Mouse (Mus musculus) intestine, embryonic 15.5 days (tissue): ENCODE results near the gene Alg14. TPM values are rescaled to one million over a fixed set of nuclear protein-coding genes. Genes with fewer than 3 reads are reported as not detected.

Experiments
- ATAC-seq: fragments of 200-750 bp; cut with Nextera tagmentation; 2 replicates; pipeline ENCODE4 v1.8.0; 2017; ENCODE audit warnings: moderate TSS enrichment, moderate library complexity
- H3K27ac ChIP-seq: fragments of 300-500 bp; sonication (generic); 2 replicates; pipeline ENCODE4 v1.5.1; 2015; ENCODE audit warnings: mild to moderate bottlenecking, inconsistent platforms
- H3K27me3 ChIP-seq: fragments of 300-500 bp; sonication (generic); replicated peaks from 2 replicates; pipeline ENCODE4 v1.6.1; 2015; ENCODE audit warnings: inconsistent platforms
- H3K36me3 ChIP-seq: fragments of 300-500 bp; sonication (generic); 2 replicates; pipeline ENCODE4 v1.6.1; 2015; ENCODE audit warnings: inconsistent platforms
- H3K4me1 ChIP-seq: fragments of 300-500 bp; sonication (generic); replicated peaks from 2 replicates; pipeline ENCODE4 v1.6.1; 2015; ENCODE audit warnings: inconsistent platforms
- H3K4me2 ChIP-seq: fragments of 300-500 bp; sonication (generic); replicated peaks from 2 replicates; pipeline ENCODE4 v1.6.1; 2015; ENCODE audit warnings: mild to moderate bottlenecking, inconsistent platforms
- H3K4me3 ChIP-seq: fragments of 300-500 bp; sonication (generic); replicated peaks from 2 replicates; pipeline ENCODE4 v1.5.1; 2015; ENCODE audit warnings: inconsistent platforms
- H3K9ac ChIP-seq: fragments of 300-500 bp; sonication (generic); 2 replicates; pipeline ENCODE4 v1.6.1; 2015; ENCODE audit warnings: inconsistent platforms
- H3K9me3 ChIP-seq: fragments of 300-500 bp; sonication (generic); 2 replicates; pipeline ENCODE4 v1.6.1; 2016; ENCODE audit warnings: inconsistent platforms
- WGBS: fragments of 180-500 bp; shearing (Covaris S2); methylation state at CpG from one replicate; pipeline ENCODE4 v1.1.7; 2015; 5-methylcytosine and 5-hydroxymethylcytosine counted together
- polyA plus RNA-seq: library from polyadenylated mRNA; unstranded; fragments of >200 nt; fragmentation: Nextera tagmentation; extraction: Ambion mirVana; gene quantifications from 2 replicates; pipeline ENCODE4 v1.2.1, GENCODE M21; 2015

Gene Alg14
- 41.5 and 48.4 TPM in 2 replicates for polyA plus RNA-seq

- H3K27me3 ChIP-seq: no peaks in the 10 kb centered on the region
- ATAC-seq: peak; percentile 97
- peak within 1 kb of the TSS; percentile 64 for H3K9ac ChIP-seq
- H3K36me3 ChIP-seq: no peaks in the 10 kb centered on the region
- H3K4me1 ChIP-seq: no peaks in the 10 kb centered on the region
- peak within 1 kb of the TSS; percentile 60 for H3K4me3 ChIP-seq
- under 1% methylated on average over 42 of the region's 42 CpGs for WGBS
- H3K9me3 ChIP-seq: no peaks in the 10 kb centered on the region
- peak within 1 kb of the TSS; percentile 63 for H3K4me2 ChIP-seq
- peak within 1 kb of the TSS; percentile 96 for H3K27ac ChIP-seq
These were observed at the start of gene Alg14 for GRCm38 (mm10) chr3:121291560-121292258. Alg14 (plus strand) TSS chr3:121291773.

- Histone ChIP-seq H3K4me1 (no peaks in the 10 kb centered on the region), H3K27ac (no peak overlapping the region), H3K27me3 (no peaks in the 10 kb centered on the region), H3K36me3 (no peaks in the 10 kb centered on the region), H3K9me3 (no peaks in the 10 kb centered on the region), H3K4me2 (no peak overlapping the region), H3K9ac (no peak overlapping the region), H3K4me3 (no peak overlapping the region)
- no peak for ATAC-seq
- 56% methylated on average over 9 of the region's 9 CpGs for WGBS
These were observed 49.2 kb upstream of the Alg14 start for GRCm38 (mm10) chr3:121242111-121242936.

GRCm38 (mm10) chr3:121242941-121243340, 48.6 kb upstream of the Alg14 start:
- H3K27me3 ChIP-seq: no peaks in the 10 kb centered on the region
- no peaks in the 10 kb centered on the region for H3K9me3 ChIP-seq
- H3K9ac ChIP-seq: no peak overlapping the region
- H3K4me2 ChIP-seq: no peak overlapping the region
- no peak for ATAC-seq
- H3K27ac ChIP-seq: no peak overlapping the region
- no peak overlapping the region for H3K4me3 ChIP-seq
- no peaks in the 10 kb centered on the region for H3K36me3 ChIP-seq
- H3K4me1 ChIP-seq: no peaks in the 10 kb centered on the region
- 73% methylated on average over 4 of the region's 4 CpGs for WGBS

- no peak overlapping the region for H3K27ac ChIP-seq
- H3K36me3 ChIP-seq: no peaks in the 10 kb centered on the region
- 0 out of 2 replicates have a peak, but pooled peaks cover 4% of the 10 kb centered on the region for H3K4me1 ChIP-seq
- no peaks in the 10 kb centered on the region for H3K27me3 ChIP-seq
- H3K4me3 ChIP-seq: no peak overlapping the region
- H3K4me2 ChIP-seq: no peak overlapping the region
- 75% methylated on average over 9 of the region's 9 CpGs for WGBS
- no peaks in the 10 kb centered on the region for H3K9me3 ChIP-seq
- H3K9ac ChIP-seq: no peak overlapping the region
- ATAC-seq: no peak
These were observed 41.5 kb upstream of the Alg14 start for GRCm38 (mm10) chr3:121250048-121250447.

- no peak overlapping the region for H3K27ac ChIP-seq
- no peaks in the 10 kb centered on the region for H3K27me3 ChIP-seq
- WGBS: 57% methylated on average over 19 of the region's 19 CpGs
- H3K36me3 ChIP-seq: no peaks in the 10 kb centered on the region
- no peaks in the 10 kb centered on the region for H3K9me3 ChIP-seq
- H3K4me2 ChIP-seq: no peak overlapping the region
- no peak overlapping the region for H3K4me3 ChIP-seq
- no peak for ATAC-seq
- 0 out of 2 replicates have a peak, but pooled peaks cover 4% of the 10 kb centered on the region for H3K4me1 ChIP-seq
- H3K9ac ChIP-seq: no peak overlapping the region
These were observed 40.8 kb upstream of the Alg14 start for GRCm38 (mm10) chr3:121250576-121251433.

GRCm38 (mm10) chr3:121255501-121255900, 36.1 kb upstream of the Alg14 start:
- 89% methylated on average over 7 of the region's 7 CpGs for WGBS
- no peak overlapping the region for H3K9ac ChIP-seq
- ATAC-seq: no peak
- H3K27ac ChIP-seq: no peak overlapping the region
- no peaks in the 10 kb centered on the region for H3K36me3 ChIP-seq
- no peaks in the 10 kb centered on the region for H3K9me3 ChIP-seq
- no peak overlapping the region for H3K4me2 ChIP-seq
- peaks cover 7% of the 10 kb centered on the region; the same call in 1 of the 2 replicates for H3K27me3 ChIP-seq
- H3K4me1 ChIP-seq: 0 out of 2 replicates have a peak, but pooled peaks cover 4% of the 10 kb centered on the region
- no peak overlapping the region for H3K4me3 ChIP-seq

- WGBS: 85% methylated on average over 8 of the region's 8 CpGs
- H3K36me3 ChIP-seq: no peaks in the 10 kb centered on the region
- H3K9ac ChIP-seq: no peak overlapping the region
- H3K4me3 ChIP-seq: no peak overlapping the region
- no peaks in the 10 kb centered on the region for H3K9me3 ChIP-seq
- ATAC-seq: no peak
- no peak overlapping the region for H3K27ac ChIP-seq
- H3K4me1 ChIP-seq: 0 out of 2 replicates have a peak, but pooled peaks cover 2% of the 10 kb centered on the region
- no peak overlapping the region for H3K4me2 ChIP-seq
- peaks cover 7% of the 10 kb centered on the region; the same call in 1 of the 2 replicates for H3K27me3 ChIP-seq
These were observed 35.4 kb upstream of the Alg14 start for GRCm38 (mm10) chr3:121256131-121256530.

- Histone ChIP-seq H3K36me3 (no peaks in the 10 kb centered on the region), H3K9me3 (no peaks in the 10 kb centered on the region), H3K9ac (no peak overlapping the region), H3K4me1 (peaks cover 5% of the 10 kb centered on the region), H3K4me2 (no peak overlapping the region), H3K4me3 (no peak overlapping the region), H3K27ac (no peak overlapping the region), H3K27me3 (peaks cover 13% of the 10 kb centered on the region)
- WGBS: 88% methylated on average over 10 of the region's 10 CpGs
- ATAC-seq: no peak
These were observed 34.2 kb upstream of the Alg14 start for GRCm38 (mm10) chr3:121257418-121257817.

- peaks cover 15% of the 10 kb centered on the region for H3K27me3 ChIP-seq
- H3K9ac ChIP-seq: no peak overlapping the region
- H3K27ac ChIP-seq: no peak overlapping the region
- no peak overlapping the region for H3K4me3 ChIP-seq
- no peaks in the 10 kb centered on the region for H3K36me3 ChIP-seq
- peaks cover 12% of the 10 kb centered on the region for H3K4me1 ChIP-seq
- WGBS: 75% methylated on average over 20 of the region's 20 CpGs
- no peaks in the 10 kb centered on the region for H3K9me3 ChIP-seq
- ATAC-seq: no peak
- H3K4me2 ChIP-seq: no peak overlapping the region
These were observed 32.8 kb upstream of the Alg14 start for GRCm38 (mm10) chr3:121258521-121259478.

GRCm38 (mm10) chr3:121260041-121260440, 31.5 kb upstream of the Alg14 start:
- peaks cover 12% of the 10 kb centered on the region for H3K4me1 ChIP-seq
- no peaks in the 10 kb centered on the region for H3K9me3 ChIP-seq
- H3K27ac ChIP-seq: no peak overlapping the region
- WGBS: 80% methylated on average over 7 of the region's 7 CpGs
- no peak overlapping the region for H3K9ac ChIP-seq
- H3K27me3 ChIP-seq: peaks cover 22% of the 10 kb centered on the region
- H3K4me3 ChIP-seq: no peak overlapping the region
- no peaks in the 10 kb centered on the region for H3K36me3 ChIP-seq
- no peak for ATAC-seq
- no peak overlapping the region for H3K4me2 ChIP-seq

GRCm38 (mm10) chr3:121260831-121261230, 30.7 kb upstream of the Alg14 start:
- no peak overlapping the region for H3K4me3 ChIP-seq
- peaks cover 12% of the 10 kb centered on the region for H3K4me1 ChIP-seq
- H3K9ac ChIP-seq: no peak overlapping the region
- H3K27me3 ChIP-seq: peaks cover 22% of the 10 kb centered on the region
- H3K4me2 ChIP-seq: no peak overlapping the region
- no peaks in the 10 kb centered on the region for H3K9me3 ChIP-seq
- H3K36me3 ChIP-seq: no peaks in the 10 kb centered on the region
- no peak overlapping the region for H3K27ac ChIP-seq
- ATAC-seq: no peak
- 76% methylated on average over 1 of the region's 1 CpGs for WGBS
